Mouse (Mus musculus) MEL (cell line): ENCODE data around the gene Serpinb8. TPM values are rescaled to one million over a fixed set of nuclear protein-coding genes. Genes with fewer than 3 reads are reported as not detected.
A peak's percentile ranks its signal among the peaks of the same experiment; 100 is the strongest.

Experiments
- DNase-seq: peaks from one replicate; pipeline ENCODE4 v3.0.0; 2011; ENCODE audit warnings: low read depth, low spot score
- H3K27ac ChIP-seq: 2 replicates; pipeline ENCODE4 v1.5.1; 2012; ENCODE audit warnings: low read depth, mild to moderate bottlenecking, control low read depth, low read length, moderate library complexity; ENCODE audit not compliant: control insufficient read depth
- H3K27me3 ChIP-seq, 2 experiments: fragments of 150-350 bp in 1 of 2; sonication (generic) in 1 of 2; 2 replicates each; pipeline ENCODE4 v1.6.1; 2012; ENCODE audit warnings: low read length in 2 of 2, mild to moderate bottlenecking in 2 of 2, improper control_type of control experiment in 1 of 2, moderate library complexity in 1 of 2; ENCODE audit not compliant: insufficient read depth in 2 of 2, control insufficient read depth in 1 of 2
- H3K36me3 ChIP-seq, 2 experiments: 2 replicates each; pipeline ENCODE4 v1.6.1; 2012 to 2014; ENCODE audit warnings: low read length in 2 of 2, improper control_type of control experiment in 1 of 2, inconsistent platforms in 1 of 2, mild to moderate bottlenecking in 1 of 2; ENCODE audit not compliant: insufficient read depth in 2 of 2, control insufficient read depth in 1 of 2
- H3K4me1 ChIP-seq, 2 experiments: fragments of 150-350 bp in 1 of 2; sonication (generic) in 1 of 2; 2 replicates each; pipeline ENCODE4 v1.6.1; 2012; ENCODE audit warnings: low read length in 2 of 2, improper control_type of control experiment in 1 of 2, mild to moderate bottlenecking in 1 of 2; ENCODE audit not compliant: insufficient read depth in 2 of 2, control insufficient read depth in 1 of 2
- H3K4me3 ChIP-seq, 2 experiments: fragments of 150-350 bp in 1 of 2; sonication (generic) in 1 of 2; 2 replicates each; pipeline ENCODE4 v1.5.1; 2012; ENCODE audit warnings: low read depth in 2 of 2, low read length in 2 of 2, mild to moderate bottlenecking in 2 of 2, moderate library complexity in 2 of 2, control low read depth in 1 of 2, improper control_type of control experiment in 1 of 2; ENCODE audit not compliant: control insufficient read depth in 1 of 2, insufficient read depth in 1 of 2
- H3K79me2 ChIP-seq: 2 replicates; pipeline ENCODE4 v1.6.1; 2012; ENCODE audit warnings: mild to moderate bottlenecking, low read length, moderate library complexity; ENCODE audit not compliant: control insufficient read depth, poor library complexity, insufficient read depth
- H3K9ac ChIP-seq: 2 replicates; pipeline ENCODE4 v1.6.1; 2012; ENCODE audit warnings: low read depth, mild to moderate bottlenecking, control low read depth, low read length, moderate library complexity; ENCODE audit not compliant: control insufficient read depth, poor library complexity, severe bottlenecking
- H3K9me3 ChIP-seq: fragments of 150-350 bp; sonication (generic); replicated peaks from 2 replicates; pipeline ENCODE4 v1.6.1; 2012; ENCODE audit warnings: mild to moderate bottlenecking, low read length, improper control_type of control experiment, moderate library complexity; ENCODE audit not compliant: insufficient read depth
- BHLHE40 ChIP-seq: IDR thresholded peaks from 2 replicates; pipeline ENCODE4 v1.6.1; 2012; ENCODE audit warnings: low read depth, mild to moderate bottlenecking, inconsistent platforms, low read length, improper control_type of control experiment, borderline replicate concordance
- CHD2 ChIP-seq: IDR thresholded peaks from 2 replicates; pipeline ENCODE4 v1.6.1; 2011; ENCODE audit warnings: low read length, improper control_type of control experiment
- EP300 ChIP-seq, 2 experiments: IDR thresholded peaks; 2 replicates each; pipeline ENCODE4 v1.6.1; 2011; ENCODE audit warnings: improper control_type of control experiment in 2 of 2, low read length in 2 of 2, low read depth in 1 of 2, mild to moderate bottlenecking in 1 of 2
- ETS1 ChIP-seq: IDR thresholded peaks from 2 replicates; pipeline ENCODE4 v1.6.1; 2012; ENCODE audit warnings: low read depth, mild to moderate bottlenecking, inconsistent platforms, low read length, improper control_type of control experiment, moderate library complexity
- JUND ChIP-seq: IDR thresholded peaks from 2 replicates; pipeline ENCODE4 v1.6.1; 2011; ENCODE audit warnings: low read depth, mild to moderate bottlenecking, improper control_type of control experiment, low read length
- KAT2A ChIP-seq: conservative IDR thresholded peaks from 2 replicates; pipeline ENCODE4 v1.6.1; 2012; ENCODE audit warnings: low read depth, low read length, improper control_type of control experiment, inconsistent platforms
- MAFK ChIP-seq: IDR thresholded peaks from 2 replicates; pipeline ENCODE4 v1.6.1; 2011; ENCODE audit warnings: low read depth, mild to moderate bottlenecking, low read length, improper control_type of control experiment, borderline replicate concordance
- MAZ ChIP-seq: IDR thresholded peaks from 2 replicates; pipeline ENCODE4 v1.6.1; 2012; ENCODE audit warnings: low read depth, mild to moderate bottlenecking, inconsistent platforms, low read length, improper control_type of control experiment
- MEF2A ChIP-seq: IDR thresholded peaks from 2 replicates; pipeline ENCODE4 v1.6.1; 2014; ENCODE audit warnings: low read depth, mild to moderate bottlenecking, inconsistent platforms, low read length, improper control_type of control experiment; ENCODE audit not compliant: poor library complexity, insufficient replicate concordance, severe bottlenecking; ENCODE audit errors: extremely low read depth
- MXI1 ChIP-seq: IDR thresholded peaks from 2 replicates; pipeline ENCODE4 v1.6.1; 2011; ENCODE audit warnings: mild to moderate bottlenecking, low read depth, low read length, improper control_type of control experiment
- MYB ChIP-seq: IDR thresholded peaks from 2 replicates; pipeline ENCODE4 v1.6.1; 2011; ENCODE audit warnings: mild to moderate bottlenecking, low read depth, low read length, improper control_type of control experiment
- MYC ChIP-seq: IDR thresholded peaks from 2 replicates; pipeline ENCODE4 v1.6.1; 2011; ENCODE audit warnings: low read depth, mild to moderate bottlenecking, low read length, improper control_type of control experiment, moderate library complexity
- POLR2A ChIP-seq, 2 experiments: IDR thresholded peaks; 2 replicates each; pipeline ENCODE4 v1.6.1; 2011 to 2012; ENCODE audit warnings: low read length in 2 of 2, mild to moderate bottlenecking in 2 of 2, control low read depth in 1 of 2, improper control_type of control experiment in 1 of 2, low read depth in 1 of 2, moderate library complexity in 1 of 2; ENCODE audit not compliant: control insufficient read depth in 1 of 2, insufficient read depth in 1 of 2, poor library complexity in 1 of 2
- RCOR1 ChIP-seq: IDR thresholded peaks from 2 replicates; pipeline ENCODE4 v1.6.1; 2012; ENCODE audit warnings: low read depth, mild to moderate bottlenecking, inconsistent platforms, low read length, improper control_type of control experiment
- SIN3A ChIP-seq: IDR thresholded peaks from 2 replicates; pipeline ENCODE4 v1.6.1; 2012; ENCODE audit warnings: low read length, improper control_type of control experiment, inconsistent platforms
- USF2 ChIP-seq, 2 experiments: IDR thresholded peaks; 2 replicates each; pipeline ENCODE4 v1.6.1; 2011 to 2012; ENCODE audit warnings: improper control_type of control experiment in 2 of 2, low read length in 2 of 2, borderline replicate concordance in 1 of 2, inconsistent platforms in 1 of 2, low read depth in 1 of 2, mild to moderate bottlenecking in 1 of 2; ENCODE audit not compliant: insufficient read depth in 1 of 2
- ZC3H11A ChIP-seq: IDR thresholded peaks from 2 replicates; pipeline ENCODE4 v1.6.1; 2012; ENCODE audit warnings: low read depth, mild to moderate bottlenecking, inconsistent platforms, low read length, improper control_type of control experiment
- polyA plus RNA-seq, 2 experiments: library from polyadenylated mRNA; stranded (reverse) in 1 of 2; unstranded in 1 of 2; fragments of >175 nt in 1 of 2; fragments of >200 nt in 1 of 2; gene quantifications; 2 replicates each; pipeline versions ENCODE4 v1.2.1 to v1.2.4; 2012; ENCODE audit warnings: low replicate concordance in 2 of 2, low read depth in 1 of 2; ENCODE audit not compliant: insufficient read length in 2 of 2, insufficient read depth in 1 of 2, missing spikeins in 1 of 2
- total RNA-seq: library from RNA; depleted of rRNA; stranded (reverse); fragments of 300-350 nt; gene quantifications from 2 replicates; pipeline ENCODE4 v1.2.3, GENCODE M21; 2012

Serpinb8 gene
- total and polyA plus RNA-seq, 3 experiments = not detected

GRCm38 (mm10) chr1:107583958-107584376, 5.8 kb upstream of the Serpinb8 start:
- Histone ChIP-seq H3K9ac (no peak overlapping the region), H3K4me3 (no peak overlapping the region), H3K9me3 (no peaks in the 10 kb centered on the region), H3K36me3 (no peaks in the 10 kb centered on the region), H3K79me2 (no peaks in the 10 kb centered on the region), H3K4me1 (no peaks in the 10 kb centered on the region), H3K27ac (no peak overlapping the region), H3K27me3 (no peaks in the 10 kb centered on the region)
- DNase-seq = peak; percentile 40
- TF ChIP-seq ETS1 (peak; percentile 25; the same call in 1 of the 2 replicates), ZC3H11A (no peak), EP300 (IDR thresholded peaks at IDR 0.05; ENCODE audit: low read depth in 1 of 2, low read length in 2 of 2) (no peak)

GRCm38 (mm10) chr1:107584932-107585331, 4.9 kb upstream of the Serpinb8 start:
- no peaks in the 10 kb centered on the region for H3K4me1 ChIP-seq
- no peak overlapping the region for H3K4me3 ChIP-seq
- H3K36me3 ChIP-seq = no peaks in the 10 kb centered on the region

GRCm38 (mm10) chr1:107586196-107586595, 3.6 kb upstream of the Serpinb8 start:
- H3K4me3 ChIP-seq = no peak overlapping the region
- TF ChIP-seq KAT2A (no peak), MAFK (no peak), MYB (no peak), RCOR1 (no peak), SIN3A (no peak), MAZ (no peak)
- TF ChIP-seq, all 39 proteins: peak for 0
- H3K9ac ChIP-seq = no peak overlapping the region
- H3K27ac ChIP-seq = no peak overlapping the region
- H3K27me3 ChIP-seq = no peaks in the 10 kb centered on the region
- H3K36me3 ChIP-seq = no peaks in the 10 kb centered on the region
- no peaks in the 10 kb centered on the region for H3K79me2 ChIP-seq
- DNase-seq = no peak
- no peaks in the 10 kb centered on the region for H3K4me1 ChIP-seq
- H3K9me3 ChIP-seq = no peaks in the 10 kb centered on the region

More at GRCm38 (mm10) chr1:107584932-107585331, 4.9 kb upstream of the Serpinb8 start:
- Histone ChIP-seq H3K9ac (no peak overlapping the region), H3K79me2 (no peaks in the 10 kb centered on the region), H3K27me3 (no peaks in the 10 kb centered on the region), H3K27ac (no peak overlapping the region), H3K9me3 (no peaks in the 10 kb centered on the region)
- TF ChIP-seq USF2 (IDR thresholded peaks at IDR 0.05; ENCODE audit: borderline replicate concordance in 1 of 2, insufficient read depth in 1 of 2, low read depth in 1 of 2, low read length in 2 of 2) (no peak), MXI1 (no peak), MEF2A (no peak), JUND (no peak), MYC (no peak), CHD2 (no peak), POLR2A (IDR thresholded peaks at IDR 0.05; ENCODE audit: control insufficient read depth in 1 of 2, insufficient read depth in 1 of 2, low read depth in 1 of 2, low read length in 2 of 2, poor library complexity in 1 of 2) (no peak), BHLHE40 (no peak)
- DNase-seq = no peak
